Mouse (Mus musculus) embryonic stem cell, embryonic (primary cell): Measurements from ENCODE around the gene Gck.

Source experiments
- CTCF ChIA-PET, 4 experiments: fragments of 300-600 bp in 2 of 4; fragments of 350-600 bp in 2 of 4; sonication (Branson Sonifier 250); formaldehyde crosslinking; loops; one replicate each; lab custom pipeline; 2022; ENCODE audit warnings: inconsistent platforms in 2 of 4; lab: Charles Lee
- POLR2A ChIA-PET, 4 experiments: fragments of 300-600 bp in 2 of 4; fragments of 350-600 bp in 2 of 4; sonication (Branson Sonifier 250); formaldehyde crosslinking; loops; one replicate each; lab custom pipeline; 2022; ENCODE audit warnings: antibody characterized with exemption in 4 of 4, inconsistent platforms in 1 of 4; lab: Charles Lee

Gene Gck

GRCm38 (mm10) chr11:5858723-5859122, 91.2 kb downstream of the Gck start:
- ChIA-PET POLR2A (interaction anchor here in 2 of 4 experiments (0.7 to 1.9 kb wide), 4 partner anchors 19 to 381 kb away, joined by 3 to 9 read pairs (median 4); partner anchors contain the start of gene Polm (in 1 of the 2)), CTCF (interaction anchor here in 3 of 4 experiments (0.5 to 1.9 kb wide), 7 partner anchors 9 to 647 kb away, joined by 3 to 9 read pairs (median 3); partner anchors contain the start of gene Ykt6 (in 1 of the 3))

DNA sequence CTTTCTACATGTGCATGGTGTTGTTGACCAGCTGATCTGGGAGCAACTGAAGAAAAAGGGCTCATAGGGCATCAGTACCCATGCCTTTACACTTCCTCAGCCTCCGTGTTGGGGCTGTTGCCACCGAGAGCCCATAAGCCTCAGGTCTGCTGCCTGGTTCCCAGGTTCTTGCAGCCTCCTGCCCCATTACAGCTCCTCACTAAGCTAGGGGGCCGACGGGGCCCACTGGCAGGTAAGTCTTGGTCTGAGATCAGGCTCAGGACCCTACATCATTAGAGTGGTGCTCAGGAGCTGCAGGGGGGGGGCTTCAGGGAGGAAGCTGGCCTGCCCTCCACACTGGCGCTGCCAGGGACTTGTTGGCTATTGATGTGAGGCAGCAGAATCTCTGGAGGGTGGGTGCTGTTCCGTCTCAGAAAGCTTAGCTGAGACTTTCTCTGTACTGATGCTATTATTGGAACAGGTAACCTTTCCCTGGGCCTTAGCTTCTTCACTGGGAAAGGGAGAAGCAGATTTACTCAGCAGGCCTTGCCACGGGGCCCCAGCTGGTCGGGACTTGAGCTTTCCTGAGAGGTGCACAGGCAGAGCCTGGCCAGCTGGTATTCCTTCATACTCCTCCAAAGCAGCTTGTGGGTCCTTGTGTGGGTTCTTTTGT, 93.3 kb downstream of the Gck start:
- POLR2A ChIA-PET: interaction anchor here in 2 of 4 experiments (0.6 to 2.3 kb wide), 13 partner anchors 10 to 95 kb away, joined by 3 to 10 read pairs (median 4); partner anchors contain the start of genes Polm (in 1 of the 2) and Urgcp (in 1 of the 2)
- CTCF ChIA-PET: interaction anchor here (0.6 to 1.7 kb wide), 9 partner anchors 23 to 1586 kb away, joined by 3 to 7 read pairs (median 3); no protein-coding TSS in a partner anchor

DNA sequence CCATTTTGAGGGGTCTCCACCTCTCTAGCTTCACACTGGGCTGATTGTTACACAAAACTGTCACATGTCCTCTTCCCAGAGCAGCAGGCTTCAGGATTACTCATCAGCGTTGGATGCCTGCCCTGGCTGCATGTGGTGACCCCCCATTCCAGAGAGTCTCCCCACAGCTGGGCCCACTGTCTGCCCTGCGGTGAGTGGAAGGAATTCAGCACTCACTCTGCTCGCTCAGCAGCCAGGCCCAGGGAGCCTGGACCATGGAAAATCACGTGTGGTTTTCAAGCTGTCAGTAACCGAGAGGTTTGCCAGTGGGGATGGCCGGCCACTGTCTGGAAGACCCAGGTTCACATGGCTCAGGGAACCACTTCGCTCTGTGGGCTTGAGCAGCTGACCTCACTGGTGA, 94.0 kb downstream of the Gck start:
- ChIA-PET CTCF (interaction anchor here in 3 of 4 experiments (1.0 to 1.7 kb wide), 5 partner anchors 24 to 58 kb away, joined by 3 to 7 read pairs (median 5); no protein-coding TSS in a partner anchor), POLR2A (interaction anchor here in 2 of 4 experiments (1.0 to 2.3 kb wide), 14 partner anchors 9 to 94 kb away, joined by 3 to 10 read pairs (median 4); partner anchors contain the start of genes Urgcp (in 2 of the 2) and Polm (in 1 of the 2))

DNA sequence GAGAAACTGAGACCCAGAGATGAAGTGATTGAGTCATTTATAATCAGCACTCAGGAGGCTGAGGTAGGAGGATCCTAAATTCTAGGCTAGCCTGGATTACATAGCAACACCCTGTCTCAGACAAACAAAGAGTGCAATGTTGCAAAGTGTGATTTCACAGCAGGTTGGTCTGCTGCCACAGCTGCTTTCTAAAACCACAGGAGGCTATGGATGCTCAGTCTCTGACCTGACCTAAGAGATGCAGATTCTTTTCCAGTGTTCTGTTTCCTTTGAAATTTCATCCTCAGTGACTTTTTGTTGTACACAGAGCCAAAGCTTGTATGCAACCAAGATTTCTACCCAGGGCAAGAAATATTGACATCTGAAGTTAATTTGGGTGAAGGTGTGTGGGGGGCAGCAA, 94.4 kb downstream of the Gck start:
- CTCF ChIA-PET: interaction anchor here in 3 of 4 experiments (1.1 to 1.7 kb wide), 3 partner anchors 31 to 57 kb away, joined by 3 to 7 read pairs (median 6); no protein-coding TSS in a partner anchor
- POLR2A ChIA-PET: interaction anchor here in 3 of 4 experiments (0.6 to 2.3 kb wide), 12 partner anchors 9 to 272 kb away, joined by 3 to 10 read pairs (median 5); partner anchors contain the start of genes Polm (in 1 of the 3) and Urgcp (in 1 of the 3)

DNA sequence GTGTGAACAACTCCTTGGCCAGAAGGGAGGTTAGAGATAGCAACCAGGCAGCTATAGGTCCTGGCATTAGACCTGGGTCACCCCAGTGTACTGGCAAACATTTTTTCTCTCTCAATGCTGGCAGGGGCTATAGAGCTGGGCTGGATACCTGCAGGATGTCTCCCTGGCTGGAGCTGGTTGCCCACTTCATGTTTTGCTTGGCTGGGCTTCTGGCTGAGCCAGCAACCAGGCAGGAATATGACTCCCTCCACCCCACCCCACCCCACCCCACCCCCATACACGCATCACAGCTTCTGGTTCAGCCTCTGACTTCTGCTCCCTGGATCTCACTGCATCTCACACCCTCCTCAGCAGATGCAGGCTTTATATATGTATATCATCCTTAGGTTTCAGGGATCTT, 97.6 kb downstream of the Gck start:
- ChIA-PET POLR2A (interaction anchor here in 2 of 4 experiments (0.6 to 0.9 kb wide), 2 partner anchors 11 to 25 kb away, joined by 3 to 5 read pairs; no protein-coding TSS in a partner anchor), CTCF (no interaction called here)

- ChIA-PET CTCF (interaction anchor here in 1 of 4 experiments (0.9 kb wide), 1 partner anchor 35 kb away, joined by 3 read pairs; no protein-coding TSS in a partner anchor), POLR2A (interaction anchor here in 2 of 4 experiments (0.5 to 1.8 kb wide), 5 partner anchors 13 to 54 kb away, joined by 3 to 8 read pairs (median 5); partner anchors contain the start of genes Pgam2 (in 1 of the 2) and Polm (in 1 of the 2))
Measured at GRCm38 (mm10) chr11:5851021-5851736, 98.7 kb downstream of the Gck start.
